Mouse (Mus musculus): Measurements from ENCODE around the gene Prkcd. TPM values are rescaled to one million over a fixed set of nuclear protein-coding genes. Genes with fewer than 3 reads are reported as not detected.

Prkcd gene
- polyA plus RNA-seq, 1 experiment = 29.3 TPM

DNA sequence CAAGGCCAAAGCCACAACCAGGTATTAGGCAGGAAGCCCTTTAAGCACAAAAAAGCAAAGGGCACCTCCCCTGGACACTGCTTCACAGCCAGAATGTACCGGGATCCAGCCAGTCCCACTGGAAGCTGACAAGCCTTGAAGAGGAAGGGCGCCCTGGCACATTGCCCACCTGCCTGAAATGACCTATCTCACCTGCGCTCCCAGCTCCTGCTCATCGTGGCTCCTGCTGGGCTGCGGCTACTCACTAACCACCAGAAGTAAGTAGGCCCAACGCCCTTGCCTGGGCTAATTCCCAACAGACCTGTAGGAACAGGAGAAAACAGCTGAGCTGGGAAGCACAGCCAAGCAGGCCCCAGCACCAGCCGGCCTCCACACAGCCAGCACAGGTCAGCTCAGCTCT is 3.9 kb downstream of the Prkcd start:
- Histone ChIP-seq H3K79me2 (ENCODE audit: control insufficient read depth, insufficient read depth) (peaks cover 81% of the 10 kb centered on the region), H3K36me3 (ENCODE audit: control insufficient read depth, insufficient read depth) (peaks cover 5% of the 10 kb centered on the region), H3K79me3 (ENCODE audit: low read depth) (peaks cover 22% of the 10 kb centered on the region), H3K27me3 (ENCODE audit: control insufficient read depth, insufficient read depth, insufficient read length) (no peaks in the 10 kb centered on the region), H3ac (ENCODE audit: control insufficient read depth, insufficient read length, low read depth) (no peak overlapping the region), H3K4me3 (ENCODE audit: insufficient read depth, poor library complexity, severe bottlenecking) (no peak overlapping the region)
- TF ChIP-seq USF1 (IDR thresholded peaks at IDR 0.05; ENCODE audit: low read depth) = no peak
- TF ChIP-seq MYOD1 (IDR thresholded peaks at IDR 0.05; ENCODE audit: control insufficient read depth, insufficient read length, low read depth) = no peak
- TF ChIP-seq MAX (IDR thresholded peaks at IDR 0.05) = no peak
- no peak for TF ChIP-seq CEBPB (IDR thresholded peaks at IDR 0.05; ENCODE audit: low read depth)
- no peak for TF ChIP-seq CTCF (IDR thresholded peaks at IDR 0.05; ENCODE audit: control insufficient read depth, insufficient read depth, insufficient read length)
- TF ChIP-seq MYOG (IDR thresholded peaks at IDR 0.05; ENCODE audit: control insufficient read depth, extremely low read depth, insufficient read length) = no peak
- TF ChIP-seq FOSL1 (IDR thresholded peaks at IDR 0.05; ENCODE audit: insufficient read depth, low read length, poor library complexity, severe bottlenecking) = no peak

DNA sequence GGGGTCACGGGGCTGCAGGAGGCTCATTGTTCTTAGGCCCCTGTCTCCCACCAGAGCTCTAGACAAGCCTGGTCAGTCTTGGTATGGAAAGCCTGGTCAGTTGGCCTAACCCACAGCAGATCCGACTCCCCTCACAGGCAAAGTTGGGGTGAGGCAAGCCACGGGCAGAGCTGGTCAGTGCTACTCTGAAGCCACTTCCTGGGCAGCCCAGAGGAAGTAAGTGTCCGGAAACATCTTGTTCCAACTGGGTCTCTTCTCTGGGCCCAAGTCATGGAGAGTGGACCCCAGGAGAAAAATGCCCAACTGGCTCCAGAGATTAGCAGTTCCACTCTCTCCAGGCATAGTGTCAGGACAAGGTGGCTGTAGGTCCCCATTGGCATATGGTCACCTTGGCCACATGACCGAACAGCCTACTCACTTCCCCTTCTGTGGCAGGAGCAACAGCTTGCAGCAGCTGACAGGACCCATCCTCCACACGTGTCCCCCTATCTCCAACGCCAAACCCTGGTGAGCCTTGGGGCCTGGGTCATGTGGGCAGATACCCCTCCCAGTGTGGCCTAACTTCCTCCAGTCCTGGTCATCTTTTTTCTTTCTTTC is 5.9 kb downstream of the Prkcd start:
- TF ChIP-seq FOSL1 (IDR thresholded peaks at IDR 0.05; ENCODE audit: insufficient read depth, low read length, poor library complexity, severe bottlenecking) = no peak
- Histone ChIP-seq H3K36me3 (ENCODE audit: control insufficient read depth, insufficient read depth) (peaks cover 5% of the 10 kb centered on the region), H3K79me2 (ENCODE audit: control insufficient read depth, insufficient read depth) (peaks cover 86% of the 10 kb centered on the region), H3ac (ENCODE audit: control insufficient read depth, insufficient read length, low read depth) (no peak overlapping the region), H3K4me3 (ENCODE audit: insufficient read depth, poor library complexity, severe bottlenecking) (no peak overlapping the region), H3K27me3 (ENCODE audit: control insufficient read depth, insufficient read depth, insufficient read length) (no peaks in the 10 kb centered on the region), H3K79me3 (ENCODE audit: low read depth) (peaks cover 21% of the 10 kb centered on the region)

DNA sequence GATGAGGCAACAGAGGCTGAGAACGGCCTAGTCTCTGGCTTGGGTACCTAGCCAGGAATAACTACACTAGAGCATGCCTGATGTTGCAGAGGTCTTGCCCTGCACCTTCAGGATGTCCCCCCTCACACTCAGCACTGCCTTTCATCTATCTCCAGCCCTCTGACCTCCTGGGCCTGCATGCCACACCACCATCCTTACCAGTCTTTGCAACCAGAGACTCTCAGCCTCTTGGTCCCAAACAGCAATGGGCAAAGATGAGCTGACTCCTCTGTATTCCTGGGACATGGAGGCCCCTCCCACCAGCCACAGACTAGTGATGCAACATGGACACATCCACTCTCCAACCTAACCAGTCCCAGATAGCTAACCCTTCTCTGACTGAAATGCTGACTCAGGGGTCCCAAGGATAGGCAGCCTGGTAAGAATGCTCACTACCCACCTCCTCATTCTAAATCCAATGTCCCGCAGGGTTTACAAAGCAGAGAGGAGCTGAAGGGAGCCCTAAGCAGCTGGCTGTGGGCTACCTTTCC is 7.2 kb downstream of the Prkcd start:
- Histone ChIP-seq H3K4me3 (ENCODE audit: insufficient read depth, poor library complexity, severe bottlenecking) (no peak overlapping the region), H3K36me3 (ENCODE audit: control insufficient read depth, insufficient read depth) (peaks cover 5% of the 10 kb centered on the region), H3K27me3 (ENCODE audit: control insufficient read depth, insufficient read depth, insufficient read length) (no peaks in the 10 kb centered on the region), H3K79me2 (ENCODE audit: control insufficient read depth, insufficient read depth) (peaks cover 74% of the 10 kb centered on the region), H3K79me3 (ENCODE audit: low read depth) (peaks cover 16% of the 10 kb centered on the region), H3ac (ENCODE audit: control insufficient read depth, insufficient read length, low read depth) (no peak overlapping the region)
- TF ChIP-seq USF1 (IDR thresholded peaks at IDR 0.05; ENCODE audit: low read depth) = no peak
- no peak for TF ChIP-seq MYOG (IDR thresholded peaks at IDR 0.05; ENCODE audit: control insufficient read depth, extremely low read depth, insufficient read length)
- TF ChIP-seq CTCF (IDR thresholded peaks at IDR 0.05; ENCODE audit: control insufficient read depth, insufficient read depth, insufficient read length) = no peak
- TF ChIP-seq MYOD1 (IDR thresholded peaks at IDR 0.05; ENCODE audit: control insufficient read depth, insufficient read length, low read depth) = no peak
- TF ChIP-seq MAX (IDR thresholded peaks at IDR 0.05) = no peak
- TF ChIP-seq FOSL1 (IDR thresholded peaks at IDR 0.05; ENCODE audit: insufficient read depth, low read length, poor library complexity, severe bottlenecking) = no peak
- TF ChIP-seq CEBPB (IDR thresholded peaks at IDR 0.05; ENCODE audit: low read depth) = no peak

DNA sequence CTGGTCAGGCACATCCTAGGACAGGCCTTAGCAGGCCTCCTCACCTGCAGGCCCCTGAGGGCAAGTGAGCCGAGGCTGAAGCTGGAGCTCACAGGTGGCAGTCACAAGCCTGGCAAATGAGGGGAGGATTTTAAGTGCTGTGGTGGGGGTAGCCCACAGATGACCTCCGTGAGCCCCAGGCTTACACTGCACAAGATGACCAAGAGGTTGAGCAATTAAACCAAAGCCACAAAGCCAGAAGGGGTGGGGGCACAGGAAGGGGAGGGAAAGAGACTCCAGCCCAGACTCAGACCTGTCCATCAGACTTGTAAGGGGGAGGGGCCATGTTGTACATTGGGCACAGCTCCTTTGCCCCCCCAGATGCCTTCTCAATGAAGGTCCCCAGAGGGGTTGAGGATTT is 9.3 kb downstream of the Prkcd start:
- H3K4me3 ChIP-seq (ENCODE audit: insufficient read depth, poor library complexity, severe bottlenecking) = no peak overlapping the region
- H3K79me3 ChIP-seq (ENCODE audit: low read depth) = peaks cover 10% of the 10 kb centered on the region
- no peak overlapping the region for H3ac ChIP-seq (ENCODE audit: control insufficient read depth, insufficient read length, low read depth)
- no peaks in the 10 kb centered on the region for H3K27me3 ChIP-seq (ENCODE audit: control insufficient read depth, insufficient read depth, insufficient read length)
- no peaks in the 10 kb centered on the region for H3K36me3 ChIP-seq (ENCODE audit: control insufficient read depth, insufficient read depth)
- peaks cover 63% of the 10 kb centered on the region for H3K79me2 ChIP-seq (ENCODE audit: control insufficient read depth, insufficient read depth)
- TF ChIP-seq MYOD1 (IDR thresholded peaks at IDR 0.05; ENCODE audit: control insufficient read depth, insufficient read length, low read depth) (no peak), CTCF (IDR thresholded peaks at IDR 0.05; ENCODE audit: control insufficient read depth, insufficient read depth, insufficient read length) (no peak), USF1 (IDR thresholded peaks at IDR 0.05; ENCODE audit: low read depth) (no peak), FOSL1 (IDR thresholded peaks at IDR 0.05; ENCODE audit: insufficient read depth, low read length, poor library complexity, severe bottlenecking) (no peak), CEBPB (IDR thresholded peaks at IDR 0.05; ENCODE audit: low read depth) (no peak), MYOG (IDR thresholded peaks at IDR 0.05; ENCODE audit: control insufficient read depth, extremely low read depth, insufficient read length) (no peak), MAX (IDR thresholded peaks at IDR 0.05) (no peak)

DNA sequence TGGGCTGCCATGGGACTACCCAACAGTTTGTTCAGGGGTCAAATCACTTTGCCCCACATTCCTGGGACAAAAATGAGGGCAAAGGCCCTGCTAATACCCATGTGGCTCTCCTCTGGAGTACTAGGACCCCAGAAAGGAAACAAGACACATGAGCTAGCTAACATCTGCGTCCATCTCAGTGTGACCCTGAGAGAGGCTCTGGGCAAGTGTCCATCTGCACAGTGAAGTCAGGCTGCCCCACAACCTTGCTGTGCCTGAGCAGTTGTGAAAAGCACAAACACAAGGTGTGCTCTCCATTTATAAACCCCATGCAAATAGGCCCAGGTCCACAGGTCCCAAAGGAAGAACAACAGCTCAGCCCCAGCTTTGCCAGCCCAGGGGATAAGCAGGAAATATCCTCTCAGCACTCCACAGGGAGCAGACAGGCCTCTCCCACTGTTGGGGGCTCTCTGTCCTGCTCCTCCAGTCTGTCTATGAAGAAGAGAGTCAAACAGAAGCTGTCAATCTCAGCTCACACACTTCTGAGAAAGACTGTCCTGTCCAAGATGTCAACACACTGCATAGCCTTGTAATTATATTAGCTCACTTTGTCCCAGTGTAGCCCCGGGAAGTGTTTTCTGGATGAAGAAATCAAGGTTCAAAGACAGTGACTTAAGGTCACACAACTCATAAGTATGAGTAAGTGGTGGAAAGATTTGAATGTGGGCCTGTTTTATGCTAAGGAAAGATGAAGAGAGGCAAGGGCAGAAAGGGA is 12.9 kb downstream of the Prkcd start:
- no peak overlapping the region for H3K4me3 ChIP-seq (ENCODE audit: insufficient read depth, poor library complexity, severe bottlenecking)
- H3K79me3 ChIP-seq (ENCODE audit: low read depth) = peaks cover 7% of the 10 kb centered on the region

More for the DNA sequence above, 12.9 kb downstream of the Prkcd start:
- Histone ChIP-seq H3ac (ENCODE audit: control insufficient read depth, insufficient read length, low read depth) (no peak overlapping the region), H3K79me2 (ENCODE audit: control insufficient read depth, insufficient read depth) (peaks cover 42% of the 10 kb centered on the region), H3K27me3 (ENCODE audit: control insufficient read depth, insufficient read depth, insufficient read length) (no peaks in the 10 kb centered on the region), H3K36me3 (ENCODE audit: control insufficient read depth, insufficient read depth) (peaks cover 9% of the 10 kb centered on the region)
- TF ChIP-seq MYOD1 (IDR thresholded peaks at IDR 0.05; ENCODE audit: control insufficient read depth, insufficient read length, low read depth) (no peak), CEBPB (IDR thresholded peaks at IDR 0.05; ENCODE audit: low read depth) (no peak), USF1 (IDR thresholded peaks at IDR 0.05; ENCODE audit: low read depth) (no peak), MYOG (IDR thresholded peaks at IDR 0.05; ENCODE audit: control insufficient read depth, extremely low read depth, insufficient read length) (no peak), MAX (IDR thresholded peaks at IDR 0.05) (no peak), CTCF (IDR thresholded peaks at IDR 0.05; ENCODE audit: control insufficient read depth, insufficient read depth, insufficient read length) (no peak)
